14 mouse cellular contexts compared by ENCODE assay signal in the genomic region with DNA sequence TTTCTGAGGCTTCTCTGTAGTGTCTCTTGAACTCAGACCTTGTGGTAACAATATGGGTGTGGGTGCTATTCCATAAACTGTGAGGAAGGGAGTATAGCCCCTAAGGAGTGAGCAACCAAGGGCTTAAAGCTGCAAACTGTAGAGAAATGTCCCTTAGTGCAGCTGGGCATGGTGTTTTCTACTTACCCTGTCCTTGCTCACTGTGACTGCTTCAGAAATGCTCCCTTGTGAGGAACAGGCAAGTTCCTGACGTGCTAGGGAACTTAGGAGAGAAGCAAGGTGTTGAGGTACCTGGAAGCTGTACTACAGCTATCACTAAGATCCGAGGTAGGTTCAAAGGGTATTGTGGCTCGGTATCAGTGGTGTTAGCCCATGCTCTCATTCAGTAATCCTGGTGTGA.
"Had no signal": no experiment of that assay in that cellular context is flagged by ENCODE, and none has a peak within 500 bp of the region (broad histone marks: within the 10 kb centered on the region; RNA-seq: fewer than 3 reads in every experiment).

No protein-coding gene starts in this region.

- H3K4me3 ChIP-seq: kidney, embryonic 15.5 days; limb, embryonic 15.5 days had no signal

- DNase-seq: kidney, postnatal 14 days; left cerebral cortex, postnatal 4 days; lung, adult 2 months; lung, postnatal 10 days; midbrain, embryonic 14.5 days; right cerebral cortex, postnatal 25 days; thymus, adult 18-20 months; thymus, postnatal 14 days had no signal

- H3K9ac ChIP-seq: kidney, embryonic 15.5 days; limb, embryonic 15.5 days had no signal

- H3K27ac ChIP-seq: kidney, embryonic 15.5 days; limb, embryonic 15.5 days; macrophage; stomach, postnatal 0 days had no signal

- H3K27me3 ChIP-seq: kidney, embryonic 15.5 days; limb, embryonic 15.5 days had no signal

- H3K36me3 ChIP-seq: kidney, embryonic 15.5 days; limb, embryonic 15.5 days had no signal

- H3K9me3 ChIP-seq: kidney, embryonic 15.5 days; limb, embryonic 15.5 days had no signal

- ATAC-seq: hindbrain, embryonic 16.5 days; inflammation-experienced regulatory T-cells, adult 6 months had no signal

- H3K4me2 ChIP-seq: kidney, embryonic 15.5 days; limb, embryonic 15.5 days had no signal
